Mouse (Mus musculus): ENCODE results near the gene Vinac1. TPM values are rescaled to one million over a fixed set of nuclear protein-coding genes. Genes with fewer than 3 reads are reported as not detected.

Gene Vinac1
- polyA plus RNA-seq (2014; fragmentation: Nextera tagmentation; extraction: Ambion mirVana) = 0.13 TPM in 1 of 2 replicates, not detected in the other

DNA sequence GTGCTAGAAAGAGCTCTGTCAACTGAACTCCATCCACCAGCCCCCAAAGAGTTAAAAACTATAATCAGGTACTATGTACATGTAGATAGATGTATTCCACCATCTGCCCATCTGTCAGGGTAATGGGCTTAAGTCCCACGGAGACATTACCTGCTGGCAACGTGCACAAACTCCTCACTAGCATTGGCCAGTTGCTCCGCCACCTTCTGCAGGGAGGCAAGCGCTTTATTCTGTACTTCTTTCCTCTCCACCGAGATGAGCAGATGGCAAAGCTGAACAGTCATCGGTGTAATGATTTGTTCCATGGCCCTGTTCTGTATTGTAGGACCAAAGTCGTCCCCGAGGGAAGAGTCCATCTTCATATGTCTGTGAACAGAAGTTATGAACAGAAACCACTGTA is at the start of gene Vinac1:
Gene Vinac1, minus strand, starts transcription at position 362 of the 400 bp plus-strand sequence.
- no peak within 1 kb of the TSS for H3K9ac ChIP-seq (ENCODE audit: low read depth, low read length)
- no peaks in the 10 kb centered on the region for H3K27me3 ChIP-seq (ENCODE audit: control insufficient read depth, insufficient read depth, low read length)
- ATAC-seq (replicated peaks; ENCODE audit: insufficient number of reproducible peaks, low FRiP score, low TSS enrichment) = no peak
- no peaks in the 10 kb centered on the region for H3K4me1 ChIP-seq (ENCODE audit: control insufficient read depth, insufficient read depth, low read length)
- H3K4me2 ChIP-seq = no peak within 1 kb of the TSS
- WGBS (ENCODE audit: insufficient replicate concordance) = 77% methylated on average over 8 of the region's 8 CpGs
- no peaks in the 10 kb centered on the region for H3K36me3 ChIP-seq (ENCODE audit: control insufficient read depth, insufficient read depth, low read length)
- no peak within 1 kb of the TSS for H3K27ac ChIP-seq (ENCODE audit: low read depth, low read length)
- H3K9me3 ChIP-seq (replicated peaks; ENCODE audit: control insufficient read depth, low read length) = no peaks in the 10 kb centered on the region
- H3K4me3 ChIP-seq (ENCODE audit: low read depth, low read length) = no peak within 1 kb of the TSS

DNA sequence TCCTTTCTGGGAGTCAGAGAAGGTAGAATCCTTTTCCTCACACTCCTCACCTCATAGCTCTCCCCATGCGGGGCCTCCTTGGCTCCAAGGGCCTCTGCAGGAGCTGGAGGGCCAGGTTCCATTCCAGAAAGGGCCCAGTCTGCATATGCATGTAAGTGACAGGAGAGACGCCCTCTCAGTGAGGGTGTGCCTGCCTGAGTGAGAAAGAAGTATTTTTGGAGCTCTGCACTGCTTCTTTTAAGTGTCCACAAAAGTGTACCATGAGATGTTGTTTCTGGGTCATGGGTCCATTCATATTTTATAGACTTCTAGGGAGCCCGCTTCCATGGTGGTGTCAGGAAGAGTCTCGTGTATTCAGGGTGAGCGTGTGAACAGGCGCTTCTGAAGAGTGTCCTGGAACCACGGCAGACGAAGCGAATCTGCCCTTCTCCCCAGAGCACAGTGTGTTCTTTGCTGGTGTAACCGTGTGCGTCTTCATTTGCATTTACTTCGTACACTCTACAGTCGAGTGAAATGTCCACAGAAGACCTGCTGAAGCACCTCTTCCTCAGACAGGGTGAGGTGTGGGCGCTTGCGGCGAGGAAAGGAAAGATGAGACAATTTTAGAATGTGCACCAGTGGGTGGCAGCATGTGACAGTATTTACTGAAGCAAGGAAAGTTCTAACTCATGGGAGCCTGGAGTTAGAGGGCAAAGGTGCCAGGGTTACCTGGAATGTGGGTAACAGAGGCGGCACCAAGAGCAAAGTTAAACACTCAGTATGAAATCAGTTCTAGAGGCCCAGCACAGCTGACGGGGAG is 46.2 kb upstream of the Vinac1 start:
- Histone ChIP-seq H3K27ac (ENCODE audit: low read depth, low read length) (no peak overlapping the region), H3K4me1 (ENCODE audit: control insufficient read depth, insufficient read depth, low read length) (0 out of 2 replicates have a peak, but pooled peaks cover 3% of the 10 kb centered on the region), H3K27me3 (ENCODE audit: control insufficient read depth, insufficient read depth, low read length) (no peaks in the 10 kb centered on the region), H3K4me3 (ENCODE audit: low read depth, low read length) (no peak overlapping the region), H3K36me3 (ENCODE audit: control insufficient read depth, insufficient read depth, low read length) (peaks cover 5% of the 10 kb centered on the region), H3K9me3 (replicated peaks; ENCODE audit: control insufficient read depth, low read length) (no peaks in the 10 kb centered on the region), H3K4me2 (no peak overlapping the region), H3K9ac (ENCODE audit: low read depth, low read length) (no peak overlapping the region)
- ATAC-seq (replicated peaks; ENCODE audit: insufficient number of reproducible peaks, low FRiP score, low TSS enrichment) = no peak
- 80% methylated on average over 18 of the region's 18 CpGs for WGBS (ENCODE audit: insufficient replicate concordance)

DNA sequence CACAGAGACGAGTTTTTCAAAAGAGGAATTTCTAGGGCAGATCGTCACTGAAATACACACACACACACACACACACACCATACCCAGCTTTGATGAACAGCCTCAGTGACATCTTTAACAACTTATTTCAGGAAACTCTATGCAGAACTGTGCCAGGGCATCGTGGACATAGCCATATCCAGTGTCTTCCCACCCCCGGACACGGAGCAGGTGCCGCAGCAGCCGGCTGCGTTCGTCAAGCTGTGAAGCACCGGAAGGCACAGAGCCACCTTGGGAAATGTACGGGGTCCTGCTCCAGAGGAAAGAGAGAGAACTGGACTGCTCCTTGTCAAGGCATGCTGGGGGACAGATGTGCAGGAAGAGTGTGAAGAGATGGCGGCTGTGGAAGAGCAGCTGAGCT is 44.8 kb upstream of the Vinac1 start:
- 86% methylated on average over 12 of the region's 12 CpGs for WGBS (ENCODE audit: insufficient replicate concordance)
- Histone ChIP-seq H3K4me2 (no peak overlapping the region), H3K4me3 (ENCODE audit: low read depth, low read length) (no peak overlapping the region), H3K27me3 (ENCODE audit: control insufficient read depth, insufficient read depth, low read length) (no peaks in the 10 kb centered on the region), H3K36me3 (ENCODE audit: control insufficient read depth, insufficient read depth, low read length) (peaks cover 7% of the 10 kb centered on the region), H3K4me1 (ENCODE audit: control insufficient read depth, insufficient read depth, low read length) (0 out of 2 replicates have a peak, but pooled peaks cover 3% of the 10 kb centered on the region), H3K9ac (ENCODE audit: low read depth, low read length) (no peak overlapping the region), H3K9me3 (replicated peaks; ENCODE audit: control insufficient read depth, low read length) (no peaks in the 10 kb centered on the region), H3K27ac (ENCODE audit: low read depth, low read length) (no peak overlapping the region)
- ATAC-seq (replicated peaks; ENCODE audit: insufficient number of reproducible peaks, low FRiP score, low TSS enrichment) = no peak

DNA sequence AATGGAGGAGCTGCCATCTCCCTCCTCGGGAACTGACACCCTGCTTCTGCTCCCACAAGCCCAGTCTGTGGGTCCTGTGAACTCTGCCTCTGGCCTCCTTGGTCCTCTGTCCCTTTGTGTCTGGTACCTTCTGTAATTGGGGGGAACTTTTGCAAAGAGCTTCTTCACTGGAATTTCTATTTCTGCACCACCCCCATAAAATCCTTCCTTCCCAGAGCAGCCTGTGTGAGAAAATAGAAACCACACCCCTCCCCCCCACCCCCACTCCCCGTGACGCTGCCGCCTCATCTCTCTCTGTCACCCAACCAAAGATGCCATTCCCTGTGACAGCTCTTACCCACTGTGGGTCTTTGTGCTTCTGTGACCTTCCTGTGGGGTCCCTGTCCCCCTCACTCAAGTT is 42.4 kb upstream of the Vinac1 start:
- no peak overlapping the region for H3K27ac ChIP-seq (ENCODE audit: low read depth, low read length)
- H3K9me3 ChIP-seq (replicated peaks; ENCODE audit: control insufficient read depth, low read length) = no peaks in the 10 kb centered on the region
- no peak for ATAC-seq (replicated peaks; ENCODE audit: insufficient number of reproducible peaks, low FRiP score, low TSS enrichment)
- WGBS (ENCODE audit: insufficient replicate concordance) = 36% methylated on average over 4 of the region's 4 CpGs
- 0 out of 2 replicates have a peak, but pooled peaks cover 3% of the 10 kb centered on the region for H3K4me1 ChIP-seq (ENCODE audit: control insufficient read depth, insufficient read depth, low read length)
- peaks cover 10% of the 10 kb centered on the region for H3K36me3 ChIP-seq (ENCODE audit: control insufficient read depth, insufficient read depth, low read length)
- no peaks in the 10 kb centered on the region for H3K27me3 ChIP-seq (ENCODE audit: control insufficient read depth, insufficient read depth, low read length)
- H3K9ac ChIP-seq (ENCODE audit: low read depth, low read length) = no peak overlapping the region
- no peak overlapping the region for H3K4me2 ChIP-seq
- no peak overlapping the region for H3K4me3 ChIP-seq (ENCODE audit: low read depth, low read length)

DNA sequence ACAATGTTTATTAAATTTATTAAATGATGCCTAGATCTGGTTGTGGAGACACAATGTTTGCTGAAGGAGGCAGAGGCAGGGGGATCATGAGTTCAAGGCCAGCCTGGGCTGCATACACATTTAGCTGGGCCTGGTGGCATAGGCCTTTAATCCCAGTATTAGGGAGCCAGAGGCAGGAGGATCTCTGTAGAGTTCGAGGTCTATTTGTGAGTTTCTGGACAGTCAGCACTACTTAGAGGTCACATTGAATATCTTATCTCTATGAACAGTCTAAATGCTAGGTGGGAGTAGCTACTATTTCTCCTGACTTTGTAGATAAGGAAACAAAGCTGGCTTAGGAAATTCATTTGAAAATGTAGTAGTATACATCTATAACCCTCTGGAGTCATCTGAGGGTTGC is 39.5 kb upstream of the Vinac1 start:
- H3K36me3 ChIP-seq (ENCODE audit: control insufficient read depth, insufficient read depth, low read length) = peaks cover 11% of the 10 kb centered on the region
- H3K4me3 ChIP-seq (ENCODE audit: low read depth, low read length) = no peak overlapping the region
- 90% methylated on average over 1 of the region's 1 CpGs for WGBS (ENCODE audit: insufficient replicate concordance)
- ATAC-seq (replicated peaks; ENCODE audit: insufficient number of reproducible peaks, low FRiP score, low TSS enrichment) = no peak
- H3K9me3 ChIP-seq (replicated peaks; ENCODE audit: control insufficient read depth, low read length) = no peaks in the 10 kb centered on the region
- 0 out of 2 replicates have a peak, but pooled peaks cover 3% of the 10 kb centered on the region for H3K4me1 ChIP-seq (ENCODE audit: control insufficient read depth, insufficient read depth, low read length)
- no peak overlapping the region for H3K9ac ChIP-seq (ENCODE audit: low read depth, low read length)
- H3K4me2 ChIP-seq = no peak overlapping the region
- no peak overlapping the region for H3K27ac ChIP-seq (ENCODE audit: low read depth, low read length)
- H3K27me3 ChIP-seq (ENCODE audit: control insufficient read depth, insufficient read depth, low read length) = no peaks in the 10 kb centered on the region

DNA sequence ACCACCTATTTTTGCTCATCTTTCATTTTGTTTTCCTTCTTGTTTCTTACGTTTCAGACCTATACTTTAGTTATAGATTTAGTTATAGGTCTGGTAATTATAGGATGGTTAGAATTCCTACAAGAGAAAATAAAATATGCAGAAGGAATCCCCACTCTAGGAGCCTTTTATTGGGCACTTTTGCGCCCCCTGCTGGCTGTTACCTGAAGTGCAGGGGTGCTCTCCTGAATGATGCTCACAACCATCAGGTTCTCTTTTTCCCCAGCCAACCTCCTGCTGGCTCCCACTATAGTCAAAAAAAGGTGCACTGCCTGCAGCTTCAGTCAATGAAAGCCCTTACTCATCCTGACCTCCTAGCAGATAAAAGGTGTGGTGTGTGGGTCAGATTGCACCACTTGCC is 37.0 kb upstream of the Vinac1 start:
- Histone ChIP-seq H3K9ac (ENCODE audit: low read depth, low read length) (no peak overlapping the region), H3K27ac (ENCODE audit: low read depth, low read length) (no peak overlapping the region), H3K36me3 (ENCODE audit: control insufficient read depth, insufficient read depth, low read length) (peaks cover 13% of the 10 kb centered on the region), H3K9me3 (replicated peaks; ENCODE audit: control insufficient read depth, low read length) (no peaks in the 10 kb centered on the region), H3K4me3 (ENCODE audit: low read depth, low read length) (no peak overlapping the region), H3K4me2 (no peak overlapping the region), H3K27me3 (ENCODE audit: control insufficient read depth, insufficient read depth, low read length) (no peaks in the 10 kb centered on the region), H3K4me1 (ENCODE audit: control insufficient read depth, insufficient read depth, low read length) (0 out of 2 replicates have a peak, but pooled peaks cover 2% of the 10 kb centered on the region)
- no peak for ATAC-seq (replicated peaks; ENCODE audit: insufficient number of reproducible peaks, low FRiP score, low TSS enrichment)
- 52% methylated on average over 2 of the region's 2 CpGs for WGBS (ENCODE audit: insufficient replicate concordance)

DNA sequence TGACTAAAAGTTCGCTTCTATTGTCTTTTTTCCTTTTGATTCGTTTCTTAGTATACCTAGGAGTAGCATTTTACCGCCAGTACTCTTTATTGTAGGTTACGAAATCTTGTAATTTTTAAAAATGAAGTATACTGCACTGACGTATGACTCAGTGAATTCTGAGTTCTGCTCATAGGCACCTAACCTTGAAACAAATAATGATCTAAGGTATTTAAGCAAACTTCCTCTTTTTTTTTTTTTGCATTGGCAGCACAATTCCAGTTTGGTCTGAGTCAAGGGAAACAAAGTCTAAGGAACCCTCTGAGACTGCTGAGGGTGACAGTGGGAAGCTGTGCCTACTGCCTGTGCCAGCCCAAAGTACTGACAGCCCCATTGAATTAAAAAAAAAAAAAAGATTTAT is 35.5 kb upstream of the Vinac1 start:
- Histone ChIP-seq H3K9ac (ENCODE audit: low read depth, low read length) (no peak overlapping the region), H3K36me3 (ENCODE audit: control insufficient read depth, insufficient read depth, low read length) (peaks cover 11% of the 10 kb centered on the region; the same call in 1 of the 2 replicates), H3K4me3 (ENCODE audit: low read depth, low read length) (no peak overlapping the region), H3K27me3 (ENCODE audit: control insufficient read depth, insufficient read depth, low read length) (no peaks in the 10 kb centered on the region), H3K4me2 (no peak overlapping the region), H3K4me1 (ENCODE audit: control insufficient read depth, insufficient read depth, low read length) (no peaks in the 10 kb centered on the region), H3K9me3 (replicated peaks; ENCODE audit: control insufficient read depth, low read length) (no peaks in the 10 kb centered on the region), H3K27ac (ENCODE audit: low read depth, low read length) (no peak overlapping the region)
- no peak for ATAC-seq (replicated peaks; ENCODE audit: insufficient number of reproducible peaks, low FRiP score, low TSS enrichment)
- 88% methylated on average over 5 of the region's 5 CpGs for WGBS (ENCODE audit: insufficient replicate concordance)

DNA sequence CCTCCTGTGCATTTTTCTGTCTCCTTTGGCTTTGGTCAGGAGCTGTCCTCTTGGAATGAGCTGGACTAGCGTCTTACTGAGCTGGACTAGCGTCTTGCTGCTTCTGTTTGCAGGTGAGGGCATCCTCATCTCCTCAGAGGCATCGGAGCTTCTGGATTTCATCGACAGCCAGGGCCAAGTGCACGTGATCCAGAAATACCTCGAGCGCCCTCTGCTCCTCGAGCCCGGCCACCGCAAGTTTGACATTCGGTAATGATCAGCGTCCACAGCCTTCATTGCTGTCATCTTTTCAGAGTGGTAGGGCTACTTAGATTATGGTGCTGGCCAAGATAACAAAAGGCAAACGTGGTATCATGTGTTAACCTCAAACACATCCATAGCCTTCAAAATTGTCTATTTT is 33.1 kb upstream of the Vinac1 start:
- Histone ChIP-seq H3K4me2 (no peak overlapping the region), H3K4me3 (ENCODE audit: low read depth, low read length) (no peak overlapping the region), H3K36me3 (ENCODE audit: control insufficient read depth, insufficient read depth, low read length) (peaks cover 16% of the 10 kb centered on the region), H3K9ac (ENCODE audit: low read depth, low read length) (no peak overlapping the region), H3K4me1 (ENCODE audit: control insufficient read depth, insufficient read depth, low read length) (no peaks in the 10 kb centered on the region), H3K27ac (ENCODE audit: low read depth, low read length) (no peak overlapping the region), H3K9me3 (replicated peaks; ENCODE audit: control insufficient read depth, low read length) (no peaks in the 10 kb centered on the region), H3K27me3 (ENCODE audit: control insufficient read depth, insufficient read depth, low read length) (no peaks in the 10 kb centered on the region)
- ATAC-seq (replicated peaks; ENCODE audit: insufficient number of reproducible peaks, low FRiP score, low TSS enrichment) = no peak
- 54% methylated on average over 13 of the region's 13 CpGs for WGBS (ENCODE audit: insufficient replicate concordance)

DNA sequence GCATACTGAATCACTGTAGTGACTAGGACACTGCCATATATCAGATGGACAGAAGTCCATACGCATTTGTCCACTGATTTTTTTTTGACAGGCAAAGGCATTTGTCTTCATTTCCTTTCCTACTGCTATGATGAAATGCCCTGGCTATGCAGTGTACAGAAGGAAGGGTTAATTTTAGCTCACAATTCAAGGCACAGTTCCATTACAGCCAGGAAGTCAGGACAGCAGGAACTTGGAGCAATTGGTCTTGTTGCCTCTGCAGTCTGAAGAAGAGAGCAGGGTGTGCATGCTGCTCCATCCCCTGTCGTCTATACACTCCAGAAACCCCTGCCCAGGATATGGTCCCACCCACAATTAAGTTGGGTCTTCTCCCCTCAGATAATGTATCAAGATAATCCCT is 31.2 kb upstream of the Vinac1 start:
- Histone ChIP-seq H3K4me2 (no peak overlapping the region), H3K27me3 (ENCODE audit: control insufficient read depth, insufficient read depth, low read length) (no peaks in the 10 kb centered on the region), H3K9ac (ENCODE audit: low read depth, low read length) (no peak overlapping the region), H3K4me1 (ENCODE audit: control insufficient read depth, insufficient read depth, low read length) (no peaks in the 10 kb centered on the region), H3K9me3 (replicated peaks; ENCODE audit: control insufficient read depth, low read length) (no peaks in the 10 kb centered on the region), H3K27ac (ENCODE audit: low read depth, low read length) (no peak overlapping the region), H3K4me3 (ENCODE audit: low read depth, low read length) (no peak overlapping the region), H3K36me3 (ENCODE audit: control insufficient read depth, insufficient read depth, low read length) (peaks cover 8% of the 10 kb centered on the region)
- no peak for ATAC-seq (replicated peaks; ENCODE audit: insufficient number of reproducible peaks, low FRiP score, low TSS enrichment)
- WGBS (ENCODE audit: insufficient replicate concordance) = 58% methylated on average over 2 of the region's 2 CpGs
